Mouse (Mus musculus) thymus, adult 2 months (tissue): ENCODE data around the gene Tufm.

Experiments
- CTCF ChIP-seq: fragments of 200-500 bp; IDR thresholded peaks from 2 replicates; pipeline ENCODE4 v1.5.1; 2012; ENCODE audit warnings: mild to moderate bottlenecking, control low read depth, low read length, moderate library complexity, borderline replicate concordance; ENCODE audit not compliant: control insufficient read depth, poor library complexity, insufficient read depth; ENCODE audit errors: extremely low read depth
- POLR2A ChIP-seq: fragments of 200-500 bp; IDR thresholded peaks from 2 replicates; pipeline ENCODE4 v1.6.1; 2012; ENCODE audit warnings: mild to moderate bottlenecking, low read length, control low read depth, moderate library complexity; ENCODE audit not compliant: control insufficient read depth, poor library complexity, insufficient read depth; ENCODE audit errors: extremely low read depth

DNA sequence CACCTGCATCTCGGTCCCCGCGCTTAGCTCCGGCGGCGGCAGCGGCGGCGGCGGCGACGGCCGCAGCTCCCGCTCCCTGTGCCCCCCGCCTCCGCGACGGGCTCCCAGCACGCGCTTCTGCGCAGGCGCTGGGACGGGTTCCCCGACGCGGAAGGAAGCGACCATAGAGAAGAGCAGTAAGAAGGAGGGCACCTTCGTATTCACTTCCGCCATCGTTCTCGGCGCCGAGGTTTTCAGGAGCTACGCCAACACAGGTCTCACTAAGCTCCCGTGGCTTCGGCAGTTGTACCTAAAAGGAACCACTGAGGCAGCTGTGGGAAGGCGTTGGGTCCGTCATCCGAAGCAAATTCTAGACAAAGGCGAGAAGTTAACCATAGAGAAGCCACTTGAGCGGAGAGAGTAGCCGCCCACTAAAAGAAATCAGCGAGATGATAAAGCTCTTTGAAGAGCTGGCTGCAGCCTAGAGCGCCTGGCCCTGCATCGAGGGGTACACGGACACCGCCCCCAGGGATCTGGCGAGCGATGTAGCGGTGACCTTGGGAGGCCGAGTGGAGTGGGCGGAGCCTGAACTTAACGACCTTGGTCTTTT is 12.1 kb upstream of the Tufm start, which contains the start of gene Sh2b1:
- TF ChIP-seq CTCF (peak; percentile 56; the same call in 1 of the 2 replicates), POLR2A (peak; percentile 96)
